Mouse (Mus musculus): ENCODE measurements around the gene Stab2. TPM values are rescaled to one million over a fixed set of nuclear protein-coding genes. Genes with fewer than 3 reads are reported as not detected.

Gene Stab2
- polyA plus RNA-seq, 1 experiment from 2014 or later = 0.06 TPM

DNA sequence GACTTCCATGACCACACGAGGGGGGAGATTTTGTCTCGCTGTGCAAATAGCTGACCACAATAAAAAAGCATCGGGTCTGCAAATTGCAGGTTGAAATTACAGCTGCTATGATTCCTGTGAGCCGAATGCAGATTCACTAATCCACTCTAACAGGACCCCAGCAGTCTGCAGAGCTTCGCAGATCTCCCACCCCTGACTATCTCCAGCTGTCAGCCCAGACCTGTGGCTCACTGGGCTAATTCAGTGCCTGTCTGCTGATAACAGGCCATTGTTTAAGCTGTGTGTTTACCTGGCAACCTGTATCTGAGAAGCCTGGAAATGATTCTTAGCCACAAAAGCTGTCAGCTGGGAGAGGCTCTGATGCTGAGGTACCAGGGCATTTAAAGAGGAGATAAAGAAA is 29.2 kb upstream of the Stab2 start:
- H3K4me3 ChIP-seq (replicated peaks; ENCODE audit: low read length) = no peak overlapping the region
- WGBS = 25% methylated on average over 5 of the region's 5 CpGs
- H3K4me1 ChIP-seq (replicated peaks; ENCODE audit: control insufficient read depth, insufficient read depth, low read length) = peaks cover 20% of the 10 kb centered on the region
- no peaks in the 10 kb centered on the region for H3K9me3 ChIP-seq (ENCODE audit: control insufficient read depth, low read length)
- H3K9ac ChIP-seq (replicated peaks; ENCODE audit: low read depth, low read length) = no peak overlapping the region
- ATAC-seq = peak; percentile 21; the same call in 1 of the 2 replicates
- no peaks in the 10 kb centered on the region for H3K27me3 ChIP-seq (replicated peaks; ENCODE audit: control insufficient read depth, insufficient read depth, low read length)
- no peaks in the 10 kb centered on the region for H3K36me3 ChIP-seq (ENCODE audit: control insufficient read depth, insufficient read depth)
- no peak overlapping the region for H3K4me2 ChIP-seq (ENCODE audit: low read length)
- no peak overlapping the region for H3K27ac ChIP-seq (ENCODE audit: low read length)

DNA sequence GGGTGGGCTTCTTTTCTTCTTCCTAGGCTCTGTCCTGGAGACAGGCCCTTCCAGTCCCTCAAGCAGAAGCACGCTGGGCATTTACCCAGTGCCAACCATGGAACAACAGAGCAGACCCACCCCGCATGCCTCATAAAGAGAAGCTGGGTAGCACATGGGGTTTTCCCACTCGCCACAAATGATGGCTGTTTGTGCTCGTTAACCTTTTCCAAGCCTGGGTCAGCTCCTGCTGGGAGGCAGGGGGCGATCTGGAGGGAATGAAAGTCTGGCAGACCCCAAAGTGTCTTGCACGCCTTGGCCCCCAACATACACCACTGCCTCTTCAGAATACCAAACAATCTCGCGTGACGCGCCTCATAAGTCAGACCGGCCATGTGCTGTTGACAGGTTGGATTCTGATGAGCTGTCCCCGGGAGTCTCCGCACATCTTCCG is 28.5 kb upstream of the Stab2 start:
- Histone ChIP-seq H3K9ac (replicated peaks; ENCODE audit: low read depth, low read length) (no peak overlapping the region), H3K27ac (ENCODE audit: low read length) (no peak overlapping the region), H3K9me3 (ENCODE audit: control insufficient read depth, low read length) (no peaks in the 10 kb centered on the region), H3K4me1 (replicated peaks; ENCODE audit: control insufficient read depth, insufficient read depth, low read length) (peaks cover 20% of the 10 kb centered on the region), H3K36me3 (ENCODE audit: control insufficient read depth, insufficient read depth) (no peaks in the 10 kb centered on the region), H3K27me3 (replicated peaks; ENCODE audit: control insufficient read depth, insufficient read depth, low read length) (no peaks in the 10 kb centered on the region), H3K4me2 (ENCODE audit: low read length) (no peak overlapping the region), H3K4me3 (replicated peaks; ENCODE audit: low read length) (no peak overlapping the region)
- WGBS = 42% methylated on average over 14 of the region's 14 CpGs
- ATAC-seq = peak; percentile 64

DNA sequence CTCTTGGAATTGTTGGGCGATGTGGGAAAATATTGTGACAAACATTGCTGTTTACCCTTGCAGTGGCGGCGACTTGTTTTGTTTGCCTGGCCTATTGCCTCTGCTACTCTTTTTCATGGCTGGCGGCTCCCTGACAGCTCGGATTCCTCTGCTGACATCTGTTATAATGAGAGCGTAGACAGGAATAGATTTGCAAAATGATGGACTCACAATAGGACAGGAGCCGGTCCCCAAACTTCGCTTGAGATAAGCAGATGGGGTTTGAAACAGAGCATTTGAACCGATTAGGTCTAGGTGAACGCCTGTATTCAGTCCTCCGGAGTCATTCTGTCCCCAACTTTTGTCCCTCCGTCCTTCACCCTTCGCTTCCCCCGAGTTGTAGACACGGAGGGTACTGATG is 28.0 kb upstream of the Stab2 start:
- H3K27ac ChIP-seq (ENCODE audit: low read length) = no peak overlapping the region
- 29% methylated on average over 15 of the region's 15 CpGs for WGBS
- H3K4me2 ChIP-seq (ENCODE audit: low read length) = peak overlapping the region; percentile 21

DNA sequence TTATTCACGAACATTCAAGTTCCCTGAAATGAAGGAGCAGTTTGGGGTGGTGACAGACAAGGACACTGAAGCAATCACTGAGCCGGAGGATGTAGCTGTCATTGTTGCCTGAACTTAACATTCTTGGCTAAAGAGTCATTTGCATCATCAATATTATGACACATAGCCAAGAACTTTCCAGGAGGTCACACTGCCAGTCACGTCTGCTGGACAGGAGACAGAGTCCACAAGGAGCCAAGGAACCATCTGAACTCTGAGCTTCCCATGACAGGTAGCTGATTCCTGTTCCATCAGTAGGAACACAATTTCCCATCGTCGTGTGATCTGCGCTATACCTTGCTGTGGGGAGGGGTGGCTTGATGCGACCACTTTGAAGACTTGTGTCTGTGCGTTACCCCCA is 24.9 kb upstream of the Stab2 start:
- peaks cover 20% of the 10 kb centered on the region for H3K4me1 ChIP-seq (replicated peaks; ENCODE audit: control insufficient read depth, insufficient read depth, low read length)
- H3K9me3 ChIP-seq (ENCODE audit: control insufficient read depth, low read length) = no peaks in the 10 kb centered on the region
- H3K27me3 ChIP-seq (replicated peaks; ENCODE audit: control insufficient read depth, insufficient read depth, low read length) = no peaks in the 10 kb centered on the region
- H3K4me2 ChIP-seq (ENCODE audit: low read length) = no peak overlapping the region
- H3K36me3 ChIP-seq (ENCODE audit: control insufficient read depth, insufficient read depth) = no peaks in the 10 kb centered on the region
- no peak overlapping the region for H3K27ac ChIP-seq (ENCODE audit: low read length)
- ATAC-seq = no peak
- 90% methylated on average over 8 of the region's 8 CpGs for WGBS
- H3K4me3 ChIP-seq (replicated peaks; ENCODE audit: low read length) = no peak overlapping the region
- H3K9ac ChIP-seq (replicated peaks; ENCODE audit: low read depth, low read length) = no peak overlapping the region

More for the DNA sequence above, 28.0 kb upstream of the Stab2 start:
- H3K4me1 ChIP-seq (replicated peaks; ENCODE audit: control insufficient read depth, insufficient read depth, low read length) = peaks cover 20% of the 10 kb centered on the region
- no peaks in the 10 kb centered on the region for H3K9me3 ChIP-seq (ENCODE audit: control insufficient read depth, low read length)
- no peak overlapping the region for H3K9ac ChIP-seq (replicated peaks; ENCODE audit: low read depth, low read length)
- no peak overlapping the region for H3K4me3 ChIP-seq (replicated peaks; ENCODE audit: low read length)
- peak; percentile 69 for ATAC-seq
- no peaks in the 10 kb centered on the region for H3K36me3 ChIP-seq (ENCODE audit: control insufficient read depth, insufficient read depth)
- no peaks in the 10 kb centered on the region for H3K27me3 ChIP-seq (replicated peaks; ENCODE audit: control insufficient read depth, insufficient read depth, low read length)

DNA sequence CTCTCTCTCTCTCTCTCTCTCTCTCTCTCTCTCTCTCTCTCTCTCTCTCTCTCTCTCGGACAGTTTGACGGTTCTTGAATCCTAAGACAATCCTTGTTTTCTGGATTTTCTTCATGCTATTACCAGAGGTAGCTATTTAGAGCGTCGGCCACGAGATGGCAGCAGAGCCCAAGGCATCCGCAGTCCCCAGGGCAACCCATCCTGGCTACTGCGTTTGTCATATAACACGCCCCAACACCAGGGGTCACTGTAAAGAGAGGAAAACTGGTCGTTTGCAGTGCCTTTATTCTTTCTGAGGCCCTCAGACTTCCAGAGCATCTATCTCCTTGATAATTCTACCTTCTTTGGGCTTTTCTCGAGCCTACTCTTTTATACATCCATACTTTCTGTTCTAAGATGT is 17.1 kb upstream of the Stab2 start:
- H3K27ac ChIP-seq (ENCODE audit: low read length) = no peak overlapping the region
- H3K9ac ChIP-seq (replicated peaks; ENCODE audit: low read depth, low read length) = no peak overlapping the region
- no peak overlapping the region for H3K4me2 ChIP-seq (ENCODE audit: low read length)
- no peak overlapping the region for H3K4me3 ChIP-seq (replicated peaks; ENCODE audit: low read length)
- H3K27me3 ChIP-seq (replicated peaks; ENCODE audit: control insufficient read depth, insufficient read depth, low read length) = no peaks in the 10 kb centered on the region
- ATAC-seq = peak; percentile 94
- WGBS = 2% methylated on average over 10 of the region's 10 CpGs
- no peaks in the 10 kb centered on the region for H3K4me1 ChIP-seq (replicated peaks; ENCODE audit: control insufficient read depth, insufficient read depth, low read length)
- no peaks in the 10 kb centered on the region for H3K9me3 ChIP-seq (ENCODE audit: control insufficient read depth, low read length)
- no peaks in the 10 kb centered on the region for H3K36me3 ChIP-seq (ENCODE audit: control insufficient read depth, insufficient read depth)

DNA sequence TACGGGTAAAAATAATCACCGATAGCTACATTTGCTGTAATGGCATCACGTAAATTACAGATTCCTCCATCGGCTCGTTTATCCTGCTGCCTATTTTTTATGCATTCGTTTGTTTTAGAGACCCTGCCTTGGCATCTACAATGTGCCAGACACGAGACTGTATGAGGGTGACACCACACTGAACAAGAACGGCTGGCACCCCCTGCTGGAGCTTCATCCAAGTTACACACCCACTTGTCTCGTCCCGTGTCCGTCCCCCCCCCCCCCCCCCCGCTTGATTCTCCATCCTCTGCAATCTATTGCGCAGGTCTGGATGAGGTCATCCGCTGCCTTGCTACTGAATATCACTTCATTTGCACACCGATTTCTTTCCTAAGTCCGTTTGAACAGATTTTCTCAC is 12.9 kb upstream of the Stab2 start:
- WGBS = 53% methylated on average over 15 of the region's 16 CpGs
- no peaks in the 10 kb centered on the region for H3K27me3 ChIP-seq (replicated peaks; ENCODE audit: control insufficient read depth, insufficient read depth, low read length)
- peak; percentile 65 for ATAC-seq
- peaks cover 8% of the 10 kb centered on the region for H3K4me1 ChIP-seq (replicated peaks; ENCODE audit: control insufficient read depth, insufficient read depth, low read length)
- H3K9me3 ChIP-seq (ENCODE audit: control insufficient read depth, low read length) = no peaks in the 10 kb centered on the region
- H3K27ac ChIP-seq (ENCODE audit: low read length) = no peak overlapping the region
- H3K9ac ChIP-seq (replicated peaks; ENCODE audit: low read depth, low read length) = no peak overlapping the region
- H3K36me3 ChIP-seq (ENCODE audit: control insufficient read depth, insufficient read depth) = no peaks in the 10 kb centered on the region
- H3K4me2 ChIP-seq (ENCODE audit: low read length) = no peak overlapping the region
- no peak overlapping the region for H3K4me3 ChIP-seq (replicated peaks; ENCODE audit: low read length)

DNA sequence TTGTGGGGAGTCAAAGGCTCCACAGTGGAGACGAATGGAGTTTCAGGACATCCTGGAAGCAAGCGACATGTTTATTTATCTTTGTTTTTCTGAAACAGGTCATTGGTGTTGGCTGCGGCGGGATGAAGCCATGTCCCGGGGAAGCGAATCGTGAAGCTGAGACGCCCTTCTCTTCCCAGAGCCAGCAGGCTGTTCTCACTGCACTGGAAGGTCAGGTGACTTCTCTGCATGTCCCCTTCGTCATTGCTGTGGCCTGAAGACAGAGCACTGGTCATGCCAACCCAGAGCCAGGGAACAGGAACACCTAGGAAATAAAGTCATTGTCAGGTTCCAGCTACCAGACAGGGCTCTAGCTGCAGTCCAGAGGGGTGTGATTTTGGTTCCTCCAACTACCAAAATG is 11.1 kb upstream of the Stab2 start:
- H3K27me3 ChIP-seq (replicated peaks; ENCODE audit: control insufficient read depth, insufficient read depth, low read length) = no peaks in the 10 kb centered on the region
- H3K4me2 ChIP-seq (ENCODE audit: low read length) = no peak overlapping the region
- no peaks in the 10 kb centered on the region for H3K9me3 ChIP-seq (ENCODE audit: control insufficient read depth, low read length)
- peaks cover 8% of the 10 kb centered on the region for H3K4me1 ChIP-seq (replicated peaks; ENCODE audit: control insufficient read depth, insufficient read depth, low read length)
- H3K27ac ChIP-seq (ENCODE audit: low read length) = no peak overlapping the region
- no peaks in the 10 kb centered on the region for H3K36me3 ChIP-seq (ENCODE audit: control insufficient read depth, insufficient read depth)
- no peak for ATAC-seq
- WGBS = 70% methylated on average over 9 of the region's 9 CpGs
- no peak overlapping the region for H3K9ac ChIP-seq (replicated peaks; ENCODE audit: low read depth, low read length)
- no peak overlapping the region for H3K4me3 ChIP-seq (replicated peaks; ENCODE audit: low read length)

DNA sequence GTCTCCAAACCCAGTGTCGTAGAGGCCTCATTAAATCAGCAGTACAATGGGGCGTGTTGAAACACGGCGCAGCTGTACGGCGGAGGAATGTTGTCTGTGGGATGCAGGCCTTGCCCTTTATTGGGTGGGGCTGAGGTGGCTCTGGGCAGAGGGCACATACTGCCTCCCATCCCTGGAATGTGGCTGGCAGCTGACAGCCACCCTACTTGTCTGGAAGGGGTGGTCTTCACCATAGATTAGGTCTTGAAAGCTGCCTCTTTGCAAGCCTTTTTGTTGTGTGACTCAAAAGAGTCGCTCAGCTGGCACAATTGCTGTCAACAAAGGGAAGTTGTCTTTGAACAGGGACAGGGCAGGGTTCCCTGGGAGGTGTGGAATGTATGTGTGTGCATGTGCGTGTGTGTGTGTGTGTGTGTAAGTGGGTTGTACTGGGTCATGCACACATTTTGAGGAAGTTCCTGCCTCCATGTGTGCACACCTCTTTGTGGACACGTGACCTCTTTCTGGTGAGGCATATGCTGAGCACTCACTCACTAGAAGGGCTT is 8.4 kb upstream of the Stab2 start:
- peaks cover 8% of the 10 kb centered on the region for H3K4me1 ChIP-seq (replicated peaks; ENCODE audit: control insufficient read depth, insufficient read depth, low read length)
- no peak overlapping the region for H3K4me2 ChIP-seq (ENCODE audit: low read length)
- no peaks in the 10 kb centered on the region for H3K27me3 ChIP-seq (replicated peaks; ENCODE audit: control insufficient read depth, insufficient read depth, low read length)
- ATAC-seq = peak; percentile 35
- no peak overlapping the region for H3K9ac ChIP-seq (replicated peaks; ENCODE audit: low read depth, low read length)
- H3K36me3 ChIP-seq (ENCODE audit: control insufficient read depth, insufficient read depth) = no peaks in the 10 kb centered on the region
- no peaks in the 10 kb centered on the region for H3K9me3 ChIP-seq (ENCODE audit: control insufficient read depth, low read length)
- 7% methylated on average over 9 of the region's 9 CpGs for WGBS
- no peak overlapping the region for H3K27ac ChIP-seq (ENCODE audit: low read length)
- H3K4me3 ChIP-seq (replicated peaks; ENCODE audit: low read length) = no peak overlapping the region

DNA sequence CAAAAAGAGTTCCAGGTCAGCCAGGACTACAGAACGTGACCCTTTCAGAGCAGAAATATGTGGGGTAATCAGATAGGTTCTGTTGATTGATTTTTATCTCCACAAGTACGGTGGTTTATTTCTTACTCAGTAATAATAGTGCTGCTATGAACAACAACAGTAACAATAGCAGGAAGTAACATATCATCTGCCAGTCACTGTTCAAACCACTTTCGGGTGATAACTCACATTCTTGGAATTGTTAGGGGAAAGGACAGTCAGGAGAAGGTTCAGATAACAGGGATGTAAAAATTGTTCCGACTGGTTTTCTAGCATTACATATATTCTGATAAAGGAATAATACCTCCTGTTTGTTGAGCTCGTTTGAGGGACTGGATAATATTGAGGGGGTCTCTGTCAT is 7.6 kb upstream of the Stab2 start:
- Histone ChIP-seq H3K4me1 (replicated peaks; ENCODE audit: control insufficient read depth, insufficient read depth, low read length) (peaks cover 8% of the 10 kb centered on the region), H3K9me3 (ENCODE audit: control insufficient read depth, low read length) (no peaks in the 10 kb centered on the region), H3K9ac (replicated peaks; ENCODE audit: low read depth, low read length) (no peak overlapping the region), H3K4me3 (replicated peaks; ENCODE audit: low read length) (no peak overlapping the region), H3K27ac (ENCODE audit: low read length) (no peak overlapping the region), H3K4me2 (ENCODE audit: low read length) (no peak overlapping the region), H3K27me3 (replicated peaks; ENCODE audit: control insufficient read depth, insufficient read depth, low read length) (no peaks in the 10 kb centered on the region), H3K36me3 (ENCODE audit: control insufficient read depth, insufficient read depth) (no peaks in the 10 kb centered on the region)
- no peak for ATAC-seq
- WGBS = 78% methylated on average over 5 of the region's 5 CpGs

DNA sequence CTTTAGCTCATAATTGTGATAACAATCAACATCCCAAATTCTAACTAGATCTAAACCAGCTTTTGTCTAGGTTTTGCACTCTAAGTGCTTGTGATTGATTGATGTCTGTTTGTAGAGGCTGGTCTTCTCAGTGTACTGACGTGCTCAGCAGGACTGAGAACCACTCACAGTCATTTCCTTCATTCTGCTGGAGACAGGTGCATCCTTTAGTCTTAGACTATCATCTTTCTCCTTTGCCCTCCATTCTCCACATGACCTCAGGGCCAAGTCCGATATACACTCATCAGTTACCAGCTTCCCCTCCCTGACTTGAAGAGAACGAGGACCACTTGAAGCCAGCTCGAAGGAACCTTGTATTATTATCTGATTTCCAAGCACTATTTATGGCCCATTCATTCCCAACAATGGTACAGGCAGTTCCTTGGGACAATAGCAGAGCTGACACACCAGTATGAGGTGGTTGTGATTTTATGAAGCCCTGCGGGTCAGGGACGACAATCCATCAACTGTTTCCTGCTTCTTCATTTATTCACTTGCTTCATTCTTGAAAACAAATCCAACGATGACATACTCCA is 6.7 kb upstream of the Stab2 start:
- H3K9ac ChIP-seq (replicated peaks; ENCODE audit: low read depth, low read length) = no peak overlapping the region
- H3K27ac ChIP-seq (ENCODE audit: low read length) = no peak overlapping the region
- H3K4me1 ChIP-seq (replicated peaks; ENCODE audit: control insufficient read depth, insufficient read depth, low read length) = peaks cover 8% of the 10 kb centered on the region
- no peaks in the 10 kb centered on the region for H3K36me3 ChIP-seq (ENCODE audit: control insufficient read depth, insufficient read depth)
- H3K4me2 ChIP-seq (ENCODE audit: low read length) = no peak overlapping the region
- no peaks in the 10 kb centered on the region for H3K27me3 ChIP-seq (replicated peaks; ENCODE audit: control insufficient read depth, insufficient read depth, low read length)
- 87% methylated on average over 7 of the region's 7 CpGs for WGBS
- no peak for ATAC-seq
- no peaks in the 10 kb centered on the region for H3K9me3 ChIP-seq (ENCODE audit: control insufficient read depth, low read length)
- no peak overlapping the region for H3K4me3 ChIP-seq (replicated peaks; ENCODE audit: low read length)

Measured in forebrain, embryonic 16.5 days (tissue).